Comparison of ENCODE assay signal across 9 mouse cellular contexts in the genomic region with DNA sequence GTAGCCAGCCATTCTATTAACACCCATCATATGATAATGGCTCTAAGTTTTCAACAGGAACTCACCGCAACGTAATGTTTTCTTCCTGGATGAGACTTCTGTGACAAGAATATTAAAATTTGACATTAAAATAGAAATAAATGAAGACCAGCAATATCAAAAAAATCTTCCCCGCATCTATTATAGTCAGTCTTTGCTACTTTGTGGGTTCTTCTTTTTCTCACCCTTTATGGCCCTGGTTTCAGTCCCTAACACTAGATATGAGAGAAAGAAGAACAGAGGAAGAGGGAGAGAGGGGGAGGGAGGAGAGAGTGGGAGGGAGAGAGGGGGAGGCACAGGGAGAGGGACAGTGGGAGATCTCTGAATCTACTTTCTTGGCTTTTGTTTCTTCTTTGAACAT. TPM values are rescaled to one million over a fixed set of nuclear protein-coding genes. Genes with fewer than 3 reads are reported as not detected.
DNase-seq lines count a peak whose midpoint lies in the region; ATAC-seq lines count a peak whose summit lies in the region.
"Had no signal": no experiment of that assay in that cellular context is flagged by ENCODE, and none has a peak within 500 bp of the region (broad histone marks: within the 10 kb centered on the region; RNA-seq: fewer than 3 reads in every experiment).

TSS of gene Lama2 (minus strand) at position 101 of the 400 bp plus-strand sequence.

- H3K36me3 ChIP-seq in forebrain, embryonic 11.5 days (ENCODE audit: control insufficient read depth, insufficient read depth, low read length), result no peaks in the 10 kb centered on the region
- H3K36me3 ChIP-seq: liver, embryonic 13.5 days had no signal

- intact Hi-C loops in left cerebral cortex, postnatal 14 days (cut with DNase I), result no loop called here
- intact Hi-C loops in left cerebral cortex, postnatal 36 days (cut with DNase I), result no loop called here
- intact Hi-C loops in heart, postnatal 25 days (cut with DNase I), result loop anchor here (10.0 kb wide), 1 partner anchor 85 kb away; no protein-coding TSS in a partner anchor

- H3K9me3 ChIP-seq in forebrain, embryonic 11.5 days (ENCODE audit: control insufficient read depth, low read length), result no peaks in the 10 kb centered on the region
- H3K9me3 ChIP-seq: liver, embryonic 13.5 days had no signal

- DNase-seq in left cerebral cortex, postnatal 14 days (ENCODE audit: low spot score in 2 of 2), result no peak
- no peak for DNase-seq in left cerebral cortex, postnatal 36 days (ENCODE audit: low spot score in 2 of 2)
- DNase-seq in adrenal gland, postnatal 36 days, result no peak
- no peak for DNase-seq in gastrocnemius, adult 18-20 months (ENCODE audit: low spot score)
- DNase-seq in heart, postnatal 25 days (ENCODE audit: low spot score), result no peak
- no peak for DNase-seq in forebrain, embryonic 11.5 days (ENCODE audit: low spot score)
- no peak for DNase-seq in spleen, postnatal 14 days (ENCODE audit: low spot score in 2 of 2)
- DNase-seq: liver, embryonic 13.5 days had no signal

- H3K4me2 ChIP-seq in forebrain, embryonic 11.5 days (ENCODE audit: low read depth, low read length, severe bottlenecking), result no peak within 1 kb of the TSS
- H3K4me2 ChIP-seq: liver, embryonic 13.5 days had no signal

- H3K9ac ChIP-seq in forebrain, embryonic 11.5 days (ENCODE audit: low read length), result no peak within 1 kb of the TSS
- H3K9ac ChIP-seq: liver, embryonic 13.5 days had no signal

- no peak within 1 kb of the TSS for H3K4me3 ChIP-seq in forebrain, embryonic 11.5 days (ENCODE audit: low read depth, low read length)
- H3K4me3 ChIP-seq: erythroblast, embryonic 14.5 days; liver, embryonic 13.5 days had no signal

- H3K27me3 ChIP-seq in forebrain, embryonic 11.5 days (ENCODE audit: control insufficient read depth, insufficient read depth, low read length), result no peaks in the 10 kb centered on the region
- H3K27me3 ChIP-seq: liver, embryonic 13.5 days had no signal

- ATAC-seq in forebrain, embryonic 11.5 days (replicated peaks; ENCODE audit: low FRiP score), result no peak

- no peak within 1 kb of the TSS for H3K27ac ChIP-seq in forebrain, embryonic 11.5 days (ENCODE audit: low read depth, low read length)
- H3K27ac ChIP-seq: liver, embryonic 13.5 days had no signal

- 95% methylated on average over 3 of the region's 3 CpGs for WGBS in forebrain, embryonic 11.5 days

- no peaks in the 10 kb centered on the region for H3K4me1 ChIP-seq in forebrain, embryonic 11.5 days (replicated peaks; ENCODE audit: control insufficient read depth, insufficient read depth, low read length)
- H3K4me1 ChIP-seq: liver, embryonic 13.5 days had no signal

RNA-seq across cellular contexts. Expression of gene Lama2, which starts in this region (rescaled TPM):
- 10 to 100 TPM; 10.3 to 14.5 TPM for total RNA-seq in left cerebral cortex, postnatal 14 days (2021)
- total RNA-seq in left cerebral cortex, postnatal 36 days (2021), result 1 to 10 TPM; 7.4 to 7.8 TPM
- total RNA-seq in adrenal gland, postnatal 36 days (2021), result 10 to 100 TPM; 34.5 to 43.6 TPM
- 10 to 100 TPM; 34.9 to 43.3 TPM for total RNA-seq in gastrocnemius, adult 18-20 months (2021)
- total RNA-seq in heart, postnatal 25 days (2021), result 100 to 1,000 TPM; 126 to 153 TPM
- 7.6 and 9.5 TPM in 2 replicates for polyA plus RNA-seq in forebrain, embryonic 11.5 days (2014; fragmentation: Nextera tagmentation; extraction: Ambion mirVana)
- polyA plus RNA-seq: erythroblast, embryonic 14.5 days had no signal
